Mouse (Mus musculus) T-helper 2 cell (primary cell): Measurements from ENCODE around the gene Cntd1.

Experiments used
- in situ Hi-C: fragments of 300-600 bp; cut with MboI, MseI; formaldehyde crosslinking; loops from one replicate; pipeline ENCODE4 v1.15.1; 2025; ENCODE audit warnings: high pct_unique_total_duplicates

Gene Cntd1

GRCm38 (mm10) chr11:101330371-101330924 is 51.6 kb downstream of the Cntd1 start, which contains the start of gene Aoc3:
Gene Aoc3 (plus strand): TSS chr11:101330605.
- in situ Hi-C loops = loop anchor here (5.0 kb wide), 1 partner anchor 82 kb away; no protein-coding TSS in a partner anchor

DNA sequence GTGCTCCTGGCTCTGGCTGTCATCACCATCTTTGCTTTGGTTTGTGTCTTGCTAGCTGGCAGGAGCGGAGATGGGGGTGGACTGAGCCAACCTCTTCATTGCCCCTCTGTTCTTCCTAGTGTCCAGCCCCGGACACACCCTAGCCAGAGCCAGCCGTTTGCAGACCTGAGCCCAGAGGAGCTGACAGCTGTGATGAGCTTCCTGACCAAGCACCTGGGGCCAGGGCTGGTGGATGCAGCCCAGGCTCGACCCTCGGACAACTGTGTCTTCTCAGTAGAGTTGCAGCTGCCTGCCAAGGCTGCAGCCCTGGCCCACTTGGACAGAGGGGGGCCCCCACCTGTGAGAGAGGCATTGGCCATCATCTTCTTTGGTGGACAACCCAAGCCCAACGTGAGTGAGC is 52.1 kb downstream of the Cntd1 start:
- in situ Hi-C loops = loop anchor here (5.0 kb wide), 1 partner anchor 81 kb away; no protein-coding TSS in a partner anchor

- in situ Hi-C loops = loop anchor here (5.0 kb wide), 1 partner anchor 80 kb away; no protein-coding TSS in a partner anchor
Observed at GRCm38 (mm10) chr11:101332537-101332936, 53.7 kb downstream of the Cntd1 start.

- in situ Hi-C loops = loop anchor here (5.0 kb wide), 1 partner anchor 78 kb away; no protein-coding TSS in a partner anchor
Observed at GRCm38 (mm10) chr11:101334023-101334422, 55.2 kb downstream of the Cntd1 start.

DNA sequence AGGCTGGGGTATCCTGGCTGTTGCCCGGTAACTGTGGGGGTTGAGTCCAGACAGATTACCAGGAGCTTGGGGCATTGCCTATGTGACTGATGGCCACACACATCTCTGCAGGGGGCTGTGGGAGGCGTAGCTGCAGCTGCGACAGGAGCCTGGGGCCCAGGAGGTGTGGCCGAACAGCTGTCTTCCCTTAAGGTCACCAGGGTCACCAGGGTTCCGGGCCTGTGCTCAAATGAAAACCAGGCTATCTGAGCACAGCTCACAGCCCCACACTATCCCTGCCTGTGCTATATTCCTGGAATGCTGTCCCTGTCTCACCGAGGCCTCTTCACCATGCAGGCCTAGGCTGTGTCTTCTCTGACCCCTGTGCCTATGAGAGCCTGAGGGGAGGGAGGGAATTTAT is 55.7 kb downstream of the Cntd1 start:
- in situ Hi-C loops = loop anchor here (5.0 kb wide), 1 partner anchor 78 kb away; no protein-coding TSS in a partner anchor

GRCm38 (mm10) chr11:101335685-101336084 is 56.9 kb downstream of the Cntd1 start:
- in situ Hi-C loops = no loop called here

- in situ Hi-C loops = no loop called here
Observed at GRCm38 (mm10) chr11:101338123-101338760, 59.4 kb downstream of the Cntd1 start.
